Mouse (Mus musculus): Measurements from ENCODE around the gene Mroh7. TPM values are rescaled to one million over a fixed set of nuclear protein-coding genes. Genes with fewer than 3 reads are reported as not detected.

Gene Mroh7
- polyA plus RNA-seq (2021; fragmentation: Nextera tagmentation): 0.23 and 0.65 TPM in 2 replicates
- long read RNA-seq, experiment 1, partial matches to known transcripts: 1 of 3 reads
- long read RNA-seq, experiment 1, other reads (novel, unspliced or antisense): 2 of 3 reads
- long read RNA-seq, experiment 2: 0 reads

DNA sequence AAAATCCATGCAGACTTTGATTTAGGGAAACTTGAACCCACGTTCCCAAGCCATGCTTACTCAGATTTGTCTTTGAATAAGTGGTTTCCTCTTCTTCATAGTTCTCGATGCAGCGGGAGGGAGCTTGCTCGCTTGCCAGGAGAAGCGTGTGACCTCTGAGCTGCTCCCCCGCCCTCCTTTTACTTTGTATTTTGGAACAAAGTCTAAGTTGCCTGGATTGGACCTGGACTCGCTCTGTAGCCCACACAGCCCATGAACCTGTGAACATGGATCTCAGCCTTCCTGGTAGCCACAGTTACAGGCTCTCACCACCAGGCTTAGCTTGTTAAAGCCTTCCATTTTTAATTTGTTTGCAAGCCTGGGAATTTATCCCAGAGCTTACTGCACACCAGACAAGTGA is at the start of gene Mroh7:
Gene Mroh7 (minus strand): TSS at position 112 of the 400 bp plus-strand sequence.

DNA sequence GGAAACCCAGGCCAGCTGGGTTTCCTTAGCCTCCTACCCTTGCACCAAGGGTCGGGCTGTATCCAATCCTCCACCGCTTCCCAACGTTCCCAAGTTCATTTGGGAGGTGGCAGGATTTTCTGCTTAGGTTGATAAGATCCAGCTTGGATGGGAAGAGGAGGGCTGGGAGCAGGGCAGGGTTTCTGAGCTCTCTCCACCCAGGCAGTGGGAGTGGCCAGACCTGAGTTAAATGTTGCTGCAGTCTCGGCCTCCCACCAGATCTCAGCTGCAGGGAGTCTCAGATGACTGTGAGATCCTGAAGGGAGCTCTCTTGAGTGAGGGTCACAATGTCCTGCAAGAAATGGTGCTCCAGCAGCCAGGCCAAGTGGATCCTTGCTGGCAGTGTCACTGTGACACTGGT is 2.9 kb upstream of the Mroh7 start, which contains the start of gene Fam151a:
Gene Fam151a (plus strand): TSS at position 254 of the 400 bp plus-strand sequence.

DNA sequence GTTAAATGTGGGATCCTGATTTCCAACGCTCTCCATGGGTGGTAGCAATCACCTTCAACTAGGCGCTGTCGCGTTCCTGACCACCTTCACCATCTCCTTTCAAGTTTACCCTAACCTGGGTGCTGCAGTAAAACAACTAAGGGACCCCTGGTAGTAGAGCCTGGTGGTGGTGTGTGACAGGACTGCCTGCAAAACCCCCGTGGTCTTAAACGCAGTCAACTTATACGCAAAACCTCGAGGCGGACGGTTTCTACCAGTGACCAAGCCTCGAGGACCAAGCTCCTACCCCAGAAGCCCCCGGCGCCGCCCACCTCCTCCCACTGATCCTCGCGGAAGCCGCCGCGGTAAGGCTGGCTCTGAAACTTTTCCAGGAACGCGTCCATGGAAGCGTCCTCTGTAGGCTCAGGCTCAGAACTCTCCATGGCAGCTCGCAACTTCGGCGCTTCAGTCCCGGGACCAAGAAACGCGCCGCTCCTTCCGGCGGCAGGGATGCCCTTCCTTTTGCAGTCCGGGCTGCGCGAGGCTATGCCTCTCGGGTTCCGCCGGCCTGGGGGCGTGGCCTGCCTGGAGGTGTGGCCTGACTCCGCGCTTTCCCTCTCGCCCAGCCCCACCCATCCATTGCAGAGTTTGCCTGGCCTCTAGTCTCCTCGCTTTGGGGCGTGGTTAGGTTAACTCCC is 52.1 kb downstream of the Mroh7 start, which contains the start of gene Ttc4:
Gene Ttc4 (minus strand): TSS at position 503 of the 677 bp plus-strand sequence.

GRCm38 (mm10) chr4:106650833-106651527 is 79.7 kb downstream of the Mroh7 start, which contains the start of gene Pars2:
Gene Pars2, plus strand, starts transcription at chr4:106651069.

Other genes starting within 250 kb of the Mroh7 start
- not detected in 2 replicates for gene Bsnd, start 238.6 kb downstream of the Mroh7 start, polyA plus RNA-seq (2021; fragmentation: Nextera tagmentation)
- gene Dhcr24, start 169.9 kb downstream of the Mroh7 start, polyA plus RNA-seq (2021; fragmentation: Nextera tagmentation): 17.9 and 23.7 TPM in 2 replicates
- gene Lexm, start 113.7 kb downstream of the Mroh7 start, polyA plus RNA-seq (2021; fragmentation: Nextera tagmentation): not detected in 2 replicates
- 0.36 and 0.49 TPM in 2 replicates for gene Ttc22, start 108.5 kb downstream of the Mroh7 start, polyA plus RNA-seq (2021; fragmentation: Nextera tagmentation)
- gene Pars2, start 79.9 kb downstream of the Mroh7 start, polyA plus RNA-seq (2021; fragmentation: Nextera tagmentation): 8.1 and 11.0 TPM in 2 replicates
- gene Ttc4, start 52.0 kb downstream of the Mroh7 start, polyA plus RNA-seq (2021; fragmentation: Nextera tagmentation): 32.5 and 43.4 TPM in 2 replicates
- not detected in 2 replicates for gene Fam151a, start 3.0 kb upstream of the Mroh7 start, polyA plus RNA-seq (2021; fragmentation: Nextera tagmentation)
- gene Acot11, start 74.1 kb upstream of the Mroh7 start, polyA plus RNA-seq (2021; fragmentation: Nextera tagmentation): 7.5 and 12.0 TPM in 2 replicates
- gene Ssbp3, start 179.8 kb upstream of the Mroh7 start, polyA plus RNA-seq (2021; fragmentation: Nextera tagmentation): 23.9 and 32.2 TPM in 2 replicates